Mouse (Mus musculus) gastrocnemius, adult 2 months (tissue): ENCODE data around the gene Abcc4. TPM values are rescaled to one million over a fixed set of nuclear protein-coding genes. Genes with fewer than 3 reads are reported as not detected.
A peak's percentile ranks its signal among the peaks of the same experiment; 100 is the strongest.

Experiments used
- DNase-seq: peaks from one replicate; pipeline ENCODE4 v3.0.0; 2022
- H3K27ac ChIP-seq: fragments of 200-600 bp; 2 replicates; pipeline ENCODE4 v1.8.1; 2022; ENCODE audit warnings: mild to moderate bottlenecking
- H3K4me3 ChIP-seq: fragments of 200-600 bp; 2 replicates; pipeline ENCODE4 v1.8.1; 2022; ENCODE audit warnings: mild to moderate bottlenecking, moderate library complexity
- CTCF ChIP-seq: fragments of 200-600 bp; IDR thresholded peaks from 2 replicates; pipeline ENCODE4 v1.8.1; 2022; ENCODE audit warnings: antibody characterized with exemption, mild to moderate bottlenecking, moderate library complexity
- intact Hi-C: fragments of 180-260 bp; cut with DNase I; formaldehyde crosslinking; loops from one replicate; pipeline ENCODE4 v1.15.1; 2025
- total RNA-seq, 2 experiments: library from RNA; stranded (reverse); gene quantifications; 2 replicates each; pipeline ENCODE4 v1.2.3; 2021

The Abcc4 gene
- total RNA-seq, 2 experiments from 2014 or later, result 10.1 to 12.2 TPM

GRCm38 (mm10) chr14:118706962-118707361 is 943 bp upstream of the Abcc4 start:
- Histone ChIP-seq H3K4me3 (peak overlapping the region; percentile 89), H3K27ac (peak overlapping the region; percentile 96)
- intact Hi-C loops, result loop anchor here (2.0 to 10.0 kb wide), 2 partner anchors 72 to 298 kb away; no protein-coding TSS in a partner anchor
- TF ChIP-seq CTCF, result no peak
- peak; percentile 58 for DNase-seq

- H3K27ac ChIP-seq, result peak overlapping the region; percentile 96
These were observed 583 bp downstream of the Abcc4 start for GRCm38 (mm10) chr14:118705465-118705807.

GRCm38 (mm10) chr14:118703363-118703762 is 2.7 kb downstream of the Abcc4 start:
- intact Hi-C loops, result loop anchor here (10.0 kb wide), 1 partner anchor 301 kb away; no protein-coding TSS in a partner anchor
- no peak overlapping the region for H3K27ac ChIP-seq
- TF ChIP-seq CTCF, result no peak
- DNase-seq, result no peak
- H3K4me3 ChIP-seq, result no peak overlapping the region

More at GRCm38 (mm10) chr14:118705465-118705807, 583 bp downstream of the Abcc4 start:
- intact Hi-C loops, result loop anchor here (10.0 kb wide), 1 partner anchor 299 kb away; no protein-coding TSS in a partner anchor
- H3K4me3 ChIP-seq, result peak overlapping the region; percentile 89
- TF ChIP-seq CTCF, result no peak
- DNase-seq, result no peak

- peak; percentile 80 for DNase-seq
- Histone ChIP-seq H3K27ac (no peak overlapping the region; the same call in 1 of the 2 replicates), H3K4me3 (no peak overlapping the region)
- peak; percentile 69 for TF ChIP-seq CTCF
- intact Hi-C loops, result loop anchor here (2.0 to 10.0 kb wide), 3 partner anchors 65 to 303 kb away; no protein-coding TSS in a partner anchor
These were observed 3.9 kb downstream of the Abcc4 start for GRCm38 (mm10) chr14:118701991-118702608.

GRCm38 (mm10) chr14:118700576-118700975 is 5.4 kb downstream of the Abcc4 start:
- intact Hi-C loops, result loop anchor here (2.0 to 10.0 kb wide), 3 partner anchors 66 to 304 kb away; no protein-coding TSS in a partner anchor
- Histone ChIP-seq H3K27ac (no peak overlapping the region), H3K4me3 (no peak overlapping the region)
- DNase-seq, result no peak
- TF ChIP-seq CTCF, result no peak

GRCm38 (mm10) chr14:118699963-118700362 is 6.1 kb downstream of the Abcc4 start:
- intact Hi-C loops, result loop anchor here (2.0 to 10.0 kb wide), 4 partner anchors 67 to 305 kb away; no protein-coding TSS in a partner anchor
- H3K27ac ChIP-seq, result peak overlapping the region; percentile 35; the same call in 1 of the 2 replicates
- no peak for DNase-seq
- TF ChIP-seq CTCF, result no peak
- peak overlapping the region; percentile 19; the same call in 1 of the 2 replicates for H3K4me3 ChIP-seq

- peak; percentile 43 for DNase-seq
- intact Hi-C loops, result loop anchor here (5.0 kb wide), 1 partner anchor 67 kb away; no protein-coding TSS in a partner anchor
- Histone ChIP-seq H3K4me3 (peak overlapping the region; percentile 19), H3K27ac (peak overlapping the region; percentile 35; the same call in 1 of the 2 replicates)
- peak; percentile 33; the same call in 1 of the 2 replicates for TF ChIP-seq CTCF
These were observed 6.5 kb downstream of the Abcc4 start for GRCm38 (mm10) chr14:118699508-118699907.

GRCm38 (mm10) chr14:118696556-118697289 is 9.3 kb downstream of the Abcc4 start:
- no peak for TF ChIP-seq CTCF
- H3K4me3 ChIP-seq, result no peak overlapping the region
- intact Hi-C loops, result loop anchor here (5.0 kb wide), 1 partner anchor 64 kb away; no protein-coding TSS in a partner anchor
- H3K27ac ChIP-seq, result no peak overlapping the region
- peak; percentile 13 for DNase-seq

- peak; percentile 11 for DNase-seq
- H3K4me3 ChIP-seq, result no peak overlapping the region
- no peak overlapping the region for H3K27ac ChIP-seq
- intact Hi-C loops, result loop anchor here (5.0 kb wide), 1 partner anchor 64 kb away; no protein-coding TSS in a partner anchor
- no peak for TF ChIP-seq CTCF
These were observed 10.2 kb downstream of the Abcc4 start for GRCm38 (mm10) chr14:118695866-118696265.

- intact Hi-C loops, result no loop called here
- TF ChIP-seq CTCF, result no peak
- DNase-seq, result peak; percentile 11
- no peak overlapping the region for H3K4me3 ChIP-seq
- no peak overlapping the region for H3K27ac ChIP-seq
These were observed 11.7 kb downstream of the Abcc4 start for GRCm38 (mm10) chr14:118694321-118694720.

- DNase-seq, result no peak
- no peak for TF ChIP-seq CTCF
- Histone ChIP-seq H3K27ac (peak overlapping the region; percentile 75), H3K4me3 (peak overlapping the region; percentile 47)
- intact Hi-C loops, result no loop called here
These were observed 14.1 kb downstream of the Abcc4 start for GRCm38 (mm10) chr14:118691910-118692309.

- intact Hi-C loops, result no loop called here
- peak overlapping the region; percentile 47 for H3K4me3 ChIP-seq
- no peak for TF ChIP-seq CTCF
- H3K27ac ChIP-seq, result peak overlapping the region; percentile 75
- DNase-seq, result no peak
These were observed 14.6 kb downstream of the Abcc4 start for GRCm38 (mm10) chr14:118691404-118691803.

- Histone ChIP-seq H3K27ac (peak overlapping the region; percentile 75), H3K4me3 (peak overlapping the region; percentile 47)
- TF ChIP-seq CTCF, result no peak
- DNase-seq, result no peak
- intact Hi-C loops, result no loop called here
These were observed 15.1 kb downstream of the Abcc4 start for GRCm38 (mm10) chr14:118690921-118691320.
